Mouse (Mus musculus): ENCODE results near the gene Cma2.
"Not testable (repeated sequence)": the region's sequence is repeated elsewhere in the genome, so short reads cannot be mapped to it uniquely, and the experiment has no call there.

The Cma2 gene

GRCm38 (mm10) chr14:55950346-55951030 lies at the start of gene Cma2:
TSS of gene Cma2 (plus strand) at chr14:55950980.
- DNase-seq (ENCODE audit: low read depth, low spot score), result no peak

GRCm38 (mm10) chr14:55905518-55905917 lies 45.3 kb upstream of the Cma2 start:
- no peak for DNase-seq (ENCODE audit: low read depth, low spot score)

- DNase-seq (ENCODE audit: low read depth, low spot score), result no peak
Measured at GRCm38 (mm10) chr14:55913406-55913805, 37.4 kb upstream of the Cma2 start.

GRCm38 (mm10) chr14:55918240-55919082 lies 32.3 kb upstream of the Cma2 start:
- peak; percentile 45 for DNase-seq (ENCODE audit: low read depth, low spot score)

DNA sequence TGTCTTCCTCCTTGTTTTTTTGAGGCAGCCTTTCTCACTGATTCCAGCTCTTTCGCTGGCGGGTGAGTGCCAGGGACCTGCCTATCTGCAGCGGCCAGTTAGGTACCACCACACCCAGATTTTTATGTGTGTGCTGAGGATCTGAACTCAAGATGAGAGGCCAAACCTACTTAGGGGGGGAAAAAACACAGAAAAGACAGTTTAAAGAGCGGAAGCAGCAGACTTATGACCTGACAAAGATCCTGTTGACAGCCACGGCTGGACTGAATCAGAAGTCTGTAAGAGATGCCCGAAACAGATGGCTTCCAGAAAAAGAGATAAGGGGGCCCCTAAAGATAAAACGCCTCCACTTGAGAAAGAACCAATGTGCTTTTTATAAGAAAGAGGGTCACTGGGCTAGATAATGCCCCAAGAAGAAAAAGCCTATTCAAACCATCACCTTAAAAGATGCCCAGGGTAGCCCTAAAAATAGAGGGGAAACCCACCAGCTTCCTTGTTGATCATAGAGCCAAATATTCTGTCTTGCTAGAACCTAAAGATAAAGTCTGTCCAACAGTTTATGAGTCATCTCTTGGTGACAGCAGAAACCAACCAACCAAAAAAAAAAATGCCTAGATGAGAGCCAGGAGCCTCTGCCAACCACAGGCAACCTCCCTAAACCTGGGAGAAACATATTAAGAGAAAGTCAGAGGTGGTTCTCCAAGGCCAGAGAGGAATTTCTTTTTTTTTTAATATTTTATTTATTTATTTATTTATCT lies 28.1 kb upstream of the Cma2 start:
- DNase-seq (ENCODE audit: low read depth, low spot score), result no peak

GRCm38 (mm10) chr14:55926847-55927246 lies 23.9 kb upstream of the Cma2 start:
- no peak for DNase-seq (ENCODE audit: low read depth, low spot score)

DNA sequence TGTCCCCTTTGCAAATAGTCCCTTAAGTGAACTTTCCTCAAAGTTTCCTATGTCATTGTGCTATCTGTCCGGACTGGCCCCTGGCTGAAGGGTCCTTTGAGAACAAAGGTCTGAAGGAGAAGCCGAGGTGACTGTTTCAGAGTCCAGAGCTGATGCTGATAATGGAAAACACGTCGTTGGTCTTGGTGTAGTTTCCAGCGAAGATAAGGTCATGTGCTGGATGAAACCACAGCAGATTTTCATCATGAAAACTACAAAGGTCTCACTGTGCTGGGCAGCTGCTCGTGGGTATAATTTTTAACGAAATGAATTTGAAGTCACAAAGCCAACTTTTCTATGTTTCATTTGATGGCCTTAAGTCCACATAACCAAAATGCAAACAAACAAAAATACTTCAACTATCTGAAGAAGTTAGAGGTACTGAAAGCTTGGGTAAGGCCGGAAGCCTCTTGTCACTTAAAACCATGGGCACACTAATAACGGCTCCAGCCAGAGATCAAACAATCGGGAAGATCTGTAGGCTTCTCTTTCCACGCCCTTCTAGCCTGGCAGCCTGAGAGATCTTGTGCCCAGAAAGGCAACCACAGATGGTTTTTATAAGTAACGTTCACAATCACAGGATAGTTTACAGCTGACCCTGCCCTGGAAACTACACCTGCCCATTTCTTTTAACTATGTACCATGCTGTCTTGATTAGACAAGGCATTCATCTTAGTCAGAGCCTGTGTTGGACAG lies 21.4 kb upstream of the Cma2 start:
- no peak for DNase-seq (ENCODE audit: low read depth, low spot score)

DNA sequence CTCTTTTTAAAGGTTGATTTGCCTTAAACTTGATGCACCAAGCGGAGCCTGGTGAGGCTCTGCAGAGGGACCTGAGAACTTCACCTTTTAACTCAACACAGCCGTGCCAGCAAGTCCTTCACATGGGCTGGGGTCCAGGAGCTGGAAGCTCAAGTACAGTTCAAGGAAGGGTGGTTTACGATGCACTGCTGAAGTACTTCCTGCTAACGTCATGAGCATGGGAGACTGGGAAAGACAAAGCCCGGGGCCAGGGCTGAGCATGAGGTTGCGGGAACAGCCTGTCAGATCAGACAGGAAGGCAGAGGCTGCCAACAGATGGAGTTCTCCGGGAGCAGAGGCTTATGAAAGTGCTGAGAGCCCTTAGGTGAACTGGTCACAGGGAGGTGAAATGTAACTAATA lies 17.2 kb upstream of the Cma2 start:
- no peak for DNase-seq (ENCODE audit: low read depth, low spot score)

DNA sequence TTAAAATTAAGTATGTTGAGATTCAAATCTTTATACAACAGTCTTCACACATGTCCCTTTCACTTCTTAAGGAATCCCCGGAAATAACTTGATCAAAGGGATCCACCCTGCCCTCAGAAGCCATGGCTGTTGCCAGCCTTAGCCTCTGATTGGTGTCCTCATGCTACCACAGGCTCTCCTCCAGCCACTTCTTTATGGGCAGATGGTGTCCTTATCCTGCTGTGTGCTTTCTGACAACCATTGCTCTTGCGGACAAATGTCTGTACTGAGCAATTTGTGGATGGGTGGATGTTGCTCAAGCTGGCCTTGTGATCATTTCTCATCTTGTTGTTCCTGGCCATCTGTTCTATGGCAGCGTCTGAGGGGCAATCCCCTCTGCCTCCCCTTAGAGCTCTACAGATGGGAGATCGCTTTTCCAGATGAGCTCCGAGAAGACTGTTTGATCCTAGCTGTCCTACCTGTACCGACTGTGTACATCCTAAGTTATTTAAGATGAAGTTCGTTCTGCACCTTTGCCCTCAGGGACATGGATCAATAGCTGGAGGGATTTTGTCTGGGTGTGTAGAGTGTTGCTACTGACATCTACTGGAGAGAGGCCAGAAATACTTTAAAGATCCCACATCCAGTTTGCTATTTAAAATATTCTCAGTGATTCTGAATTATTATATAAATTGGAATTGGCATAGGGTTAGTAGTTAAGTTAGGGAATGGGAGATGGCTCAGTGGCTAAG lies 10.5 kb upstream of the Cma2 start:
- DNase-seq (ENCODE audit: low read depth, low spot score), result no peak

DNA sequence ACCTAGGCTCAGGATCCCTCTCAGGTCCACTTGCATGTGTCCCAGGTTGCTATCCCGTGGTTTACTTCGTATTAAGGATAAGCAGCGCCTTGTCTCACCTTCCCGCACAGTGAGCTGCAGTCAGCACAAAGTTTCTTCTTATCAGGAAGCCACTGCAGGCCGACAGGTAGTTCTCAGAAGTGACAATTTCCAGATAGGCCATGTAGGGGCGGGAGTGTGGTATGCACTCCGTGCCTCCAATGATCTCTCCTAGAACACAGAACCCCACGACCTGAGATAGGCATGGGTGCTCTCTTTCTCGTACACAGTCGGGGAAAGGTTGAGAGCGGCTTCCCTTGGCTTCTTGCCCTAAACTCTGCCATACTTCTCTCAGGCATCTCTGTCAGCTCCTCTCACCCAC lies 7.2 kb upstream of the Cma2 start:
- DNase-seq (ENCODE audit: low read depth, low spot score), result no peak

GRCm38 (mm10) chr14:55944575-55944974 lies 6.2 kb upstream of the Cma2 start, which contains the start of gene Cma1:
TSS of gene Cma1 (minus strand) at chr14:55944675.
- no peak for DNase-seq (ENCODE audit: low read depth, low spot score)

DNA sequence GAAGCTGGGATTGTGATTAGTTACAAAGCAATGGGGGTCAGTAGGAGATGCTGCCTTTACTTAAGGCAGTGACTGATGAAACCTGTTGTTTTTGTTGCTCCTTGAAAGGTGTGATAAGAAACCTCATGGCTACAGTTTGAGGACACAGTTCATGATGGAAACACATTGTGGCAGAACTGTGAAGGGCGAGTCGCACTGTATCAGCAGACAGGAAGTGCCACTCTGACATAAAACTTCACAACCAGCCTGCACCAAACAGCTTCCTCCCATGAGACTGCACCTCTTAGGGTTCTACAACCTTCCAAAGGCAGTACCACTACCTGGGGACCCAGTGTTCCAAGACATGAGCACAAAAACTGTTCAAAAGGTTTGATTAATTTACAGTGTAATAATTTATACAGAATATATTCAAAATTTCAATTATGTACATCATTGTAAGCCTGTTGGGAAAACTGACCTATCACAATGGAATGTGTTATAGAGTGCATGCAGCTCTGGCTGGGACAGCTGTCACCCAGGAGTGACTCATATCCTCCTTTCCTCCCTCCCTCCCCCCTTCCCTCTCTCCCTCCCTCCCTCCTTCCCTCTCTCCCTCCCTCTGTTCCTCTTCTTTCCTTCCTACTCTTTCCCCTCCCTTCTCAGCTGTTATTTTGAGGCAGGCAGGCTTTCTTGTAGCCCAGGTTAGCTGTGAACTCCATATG lies 4.4 kb upstream of the Cma2 start:
- no peak for DNase-seq (ENCODE audit: low read depth, low spot score)

- DNase-seq (ENCODE audit: low read depth, low spot score), result peak; percentile 61
Measured at GRCm38 (mm10) chr14:55963263-55963662, 12.5 kb downstream of the Cma2 start.

DNA sequence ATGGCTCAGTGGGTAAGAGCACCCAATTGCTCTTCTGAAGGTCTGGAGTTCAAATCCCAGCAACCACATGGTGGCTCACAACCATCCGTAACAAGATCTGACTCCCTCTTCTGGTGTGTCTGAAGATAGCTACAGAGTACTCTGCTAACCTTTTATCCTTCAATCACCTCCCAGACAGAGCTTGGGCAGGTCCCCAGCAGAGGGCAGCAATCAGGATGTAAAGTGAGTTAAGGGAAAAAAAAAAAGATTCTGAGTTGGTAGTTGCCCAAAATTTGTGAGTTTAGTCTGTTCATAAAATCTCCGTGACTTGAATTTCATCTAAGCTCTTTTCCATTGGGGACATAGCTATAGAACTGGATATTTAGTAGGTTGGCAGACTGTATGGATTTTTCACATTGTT lies 13.1 kb downstream of the Cma2 start:
- DNase-seq (ENCODE audit: low read depth, low spot score), result peak; percentile 29

GRCm38 (mm10) chr14:55987464-55987863 lies 36.7 kb downstream of the Cma2 start:
- DNase-seq (ENCODE audit: low read depth, low spot score), result not testable (repeated sequence)

DNA sequence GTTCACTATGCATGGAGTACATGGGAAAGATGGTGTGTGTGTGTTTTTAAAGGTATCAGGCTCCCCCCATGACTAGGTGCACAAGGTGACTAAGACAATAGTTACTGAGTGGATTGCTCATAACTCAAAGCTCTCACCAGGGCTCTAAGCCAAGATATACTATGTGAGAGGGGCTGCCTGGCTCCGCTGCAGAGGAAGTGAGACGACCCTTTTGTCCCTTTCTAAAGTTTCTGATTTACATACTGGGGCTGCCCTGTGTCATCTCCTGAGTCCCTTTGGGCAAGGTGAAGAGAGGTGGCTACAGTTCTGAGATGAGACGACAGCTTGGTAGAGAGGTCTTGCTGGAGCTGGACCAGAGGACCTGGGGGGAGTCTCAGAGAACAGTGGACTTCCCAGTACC lies 62.4 kb downstream of the Cma2 start:
- DNase-seq (ENCODE audit: low read depth, low spot score), result no peak

DNA sequence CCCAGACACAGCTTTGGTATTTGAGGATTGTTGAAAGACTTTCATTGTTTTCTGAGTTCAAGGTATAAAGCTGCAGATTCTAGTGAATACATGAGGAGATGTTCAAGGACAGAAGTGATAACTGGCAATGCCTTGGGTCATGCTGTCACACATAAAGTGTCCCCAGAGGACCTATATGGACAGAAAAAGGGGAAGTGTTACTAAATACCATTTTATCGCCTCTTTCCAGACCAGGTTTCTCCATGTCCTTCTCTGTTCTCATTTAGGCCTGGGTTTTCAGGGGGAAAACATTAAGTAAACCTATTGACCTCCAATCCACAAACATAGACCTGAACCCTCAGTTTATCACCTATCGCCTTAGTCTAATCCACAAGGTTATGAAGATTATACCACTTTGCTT lies 63.1 kb downstream of the Cma2 start:
- DNase-seq (ENCODE audit: low read depth, low spot score), result no peak

DNA sequence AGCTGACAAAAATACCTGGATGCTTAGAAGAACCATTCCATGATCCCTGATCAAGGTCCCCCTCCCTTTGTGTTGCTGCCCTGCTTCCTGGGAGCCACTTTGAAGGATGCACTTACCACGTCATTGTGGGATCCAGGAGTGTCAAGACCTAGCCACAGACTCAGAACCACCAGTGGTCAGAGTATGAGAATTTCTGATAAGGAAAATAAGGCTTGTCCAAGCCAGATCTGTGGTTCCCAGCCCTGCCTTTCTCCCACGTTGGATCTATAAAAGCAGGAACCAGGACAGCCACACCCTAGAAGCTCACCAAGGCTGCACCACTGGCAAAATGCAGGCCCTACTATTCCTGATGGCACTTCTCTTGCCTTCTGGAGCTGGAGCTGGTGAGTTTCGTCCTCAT lies 66.9 kb downstream of the Cma2 start, which contains the start of gene Mcpt1:
Mcpt1 (plus strand) TSS at position 301 of the 400 bp plus-strand sequence.
- not testable (repeated sequence) for DNase-seq (ENCODE audit: low read depth, low spot score)

DNA sequence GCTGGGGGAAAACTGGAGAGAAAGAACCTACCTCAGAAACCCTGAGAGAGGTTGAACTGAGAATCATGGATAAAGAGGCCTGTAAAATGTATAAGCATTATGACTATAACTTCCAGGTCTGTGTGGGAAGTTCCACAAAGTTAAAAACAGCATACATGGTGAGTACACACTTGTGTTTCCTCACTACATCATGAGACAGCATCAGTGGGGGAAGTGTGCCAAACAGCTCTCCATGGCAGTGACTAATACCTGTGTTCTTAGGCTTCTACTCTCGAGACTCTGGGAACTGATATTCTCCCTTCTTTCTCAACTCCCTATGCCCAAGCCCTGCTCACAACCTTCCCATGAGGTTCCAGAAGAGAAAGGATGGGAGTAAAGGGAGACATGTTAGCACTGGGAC lies 68.7 kb downstream of the Cma2 start:
- no peak for DNase-seq (ENCODE audit: low read depth, low spot score)

DNA sequence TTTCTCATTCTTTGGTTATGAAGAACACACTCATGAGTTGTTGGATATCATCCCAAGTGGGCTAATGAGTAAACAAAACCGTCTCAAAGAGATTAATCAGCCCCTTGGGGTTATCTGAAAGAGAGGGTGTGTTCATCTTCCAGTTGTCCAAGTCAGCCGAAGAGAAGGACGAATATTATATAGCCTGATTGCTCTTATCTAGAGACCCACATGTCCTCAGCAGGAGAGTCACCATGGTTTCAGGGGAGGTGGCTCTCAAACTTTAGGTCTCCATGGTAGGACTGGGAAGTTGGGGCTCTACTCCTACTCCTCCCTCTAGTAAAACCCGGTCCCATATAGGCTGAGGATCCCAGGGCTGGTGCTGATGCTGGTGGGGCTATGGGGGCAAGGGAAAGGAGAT lies 70.5 kb downstream of the Cma2 start:
- DNase-seq (ENCODE audit: low read depth, low spot score), result not testable (repeated sequence)

Data from WW6 (cell line).